Mouse (Mus musculus) liver, embryonic 13.5 days (tissue): ENCODE measurements around the gene Gm3336. TPM values are rescaled to one million over a fixed set of nuclear protein-coding genes. Genes with fewer than 3 reads are reported as not detected.

Experiments
- ATAC-seq: fragments of 200-750 bp; cut with Nextera tagmentation; 2 replicates; pipeline ENCODE4 v1.8.0; 2017; ENCODE audit warnings: low read depth, mild to moderate bottlenecking, moderate number of reproducible peaks, moderate library complexity
- DNase-seq: peaks from one replicate; pipeline ENCODE4 v3.0.0; 2022
- H3K27ac ChIP-seq: fragments of 300-500 bp; sonication (generic); 2 replicates; pipeline ENCODE4 v1.5.1; 2015; ENCODE audit warnings: moderate library complexity, mild to moderate bottlenecking, inconsistent platforms
- H3K27me3 ChIP-seq: fragments of 300-500 bp; sonication (generic); 2 replicates; pipeline ENCODE4 v1.6.1; 2015; ENCODE audit warnings: mild to moderate bottlenecking, inconsistent platforms
- H3K36me3 ChIP-seq: fragments of 300-500 bp; sonication (generic); 2 replicates; pipeline ENCODE4 v1.6.1; 2015; ENCODE audit warnings: mild to moderate bottlenecking, inconsistent platforms
- H3K4me1 ChIP-seq: fragments of 300-500 bp; sonication (generic); replicated peaks from 2 replicates; pipeline ENCODE4 v1.6.1; 2015; ENCODE audit warnings: inconsistent platforms
- H3K4me2 ChIP-seq: fragments of 300-500 bp; sonication (generic); 2 replicates; pipeline ENCODE4 v1.6.1; 2015; ENCODE audit warnings: inconsistent platforms, mild to moderate bottlenecking, moderate library complexity
- H3K4me3 ChIP-seq: fragments of 300-500 bp; sonication (generic); replicated peaks from 2 replicates; pipeline ENCODE4 v1.5.1; 2015; ENCODE audit warnings: mild to moderate bottlenecking, inconsistent platforms
- H3K9ac ChIP-seq: fragments of 300-500 bp; sonication (generic); 2 replicates; pipeline ENCODE4 v1.6.1; 2015; ENCODE audit warnings: mild to moderate bottlenecking, inconsistent platforms
- H3K9me3 ChIP-seq: fragments of 300-500 bp; sonication (generic); replicated peaks from 2 replicates; pipeline ENCODE4 v1.6.1; 2016; ENCODE audit warnings: inconsistent platforms
- WGBS: fragments of 180-500 bp; shearing (Covaris S2); methylation state at CpG from one replicate; pipeline ENCODE4 v1.1.7; 2015; ENCODE audit not compliant: insufficient replicate concordance; 5-methylcytosine and 5-hydroxymethylcytosine counted together
- polyA plus RNA-seq: library from polyadenylated mRNA; unstranded; fragments of >200 nt; fragmentation: Nextera tagmentation; extraction: Ambion mirVana; gene quantifications from 2 replicates; pipeline ENCODE4 v1.2.1, GENCODE M21; 2015

Gm3336 gene
- polyA plus RNA-seq, 1 experiment from 2014 or later: not detected

DNA sequence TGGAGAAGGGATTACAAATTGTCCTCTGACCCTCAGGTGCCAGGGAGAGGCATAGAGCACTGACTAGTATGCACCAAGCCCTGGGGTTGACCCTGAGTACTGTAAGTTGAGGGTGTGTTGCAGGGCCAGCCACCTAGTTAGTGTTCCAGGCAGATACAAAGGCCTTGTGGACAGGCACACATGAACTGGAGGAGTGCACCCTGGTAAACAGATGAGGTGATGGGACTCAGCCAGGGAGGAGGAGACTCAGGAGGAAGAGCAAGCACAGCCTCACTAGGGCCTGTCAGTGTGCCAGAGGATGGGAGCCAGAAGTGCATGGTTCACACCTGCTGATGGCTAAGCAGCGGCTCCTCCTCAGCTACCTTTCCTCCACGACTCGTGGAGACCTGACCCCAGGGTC, 38.3 kb upstream of the Gm3336 start:
- H3K4me2 ChIP-seq: no peak overlapping the region
- H3K27me3 ChIP-seq: peaks cover 9% of the 10 kb centered on the region
- H3K9ac ChIP-seq: no peak overlapping the region
- no peak for DNase-seq
- H3K27ac ChIP-seq: peak overlapping the region; percentile 32; the same call in 1 of the 2 replicates
- H3K4me3 ChIP-seq: no peak overlapping the region
- peaks cover 77% of the 10 kb centered on the region for H3K4me1 ChIP-seq
- no peaks in the 10 kb centered on the region for H3K9me3 ChIP-seq
- ATAC-seq: no peak
- H3K36me3 ChIP-seq: peaks cover 44% of the 10 kb centered on the region
- WGBS: 67% methylated on average over 3 of the region's 3 CpGs

DNA sequence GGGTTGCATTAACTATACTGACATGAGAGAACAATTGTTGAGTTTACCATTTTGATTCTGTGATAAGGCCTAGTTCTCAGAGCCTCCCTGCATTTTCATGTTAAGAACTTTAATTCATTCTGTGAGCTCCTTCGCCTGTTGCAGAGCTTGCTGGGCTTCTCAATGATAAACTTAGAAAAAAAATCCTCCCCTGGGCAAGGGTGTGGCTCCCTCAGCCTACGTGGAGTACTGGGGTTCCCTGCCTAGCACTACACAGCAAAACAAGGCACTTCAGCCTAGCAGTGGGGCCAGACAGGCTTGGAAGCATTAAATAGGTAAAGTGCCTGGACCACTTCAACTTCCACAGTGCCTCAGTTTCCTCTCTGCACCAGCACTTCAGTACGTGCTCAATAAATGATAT, 36.9 kb upstream of the Gm3336 start:
- 51% methylated on average over 3 of the region's 3 CpGs for WGBS
- no peak for DNase-seq
- Histone ChIP-seq H3K36me3 (peaks cover 39% of the 10 kb centered on the region), H3K9me3 (no peaks in the 10 kb centered on the region), H3K4me1 (peaks cover 63% of the 10 kb centered on the region), H3K27ac (peak overlapping the region; percentile 34; the same call in 1 of the 2 replicates), H3K4me3 (no peak overlapping the region), H3K4me2 (0 out of 2 replicates have a peak overlapping the region, but pooled peaks have one; percentile 6), H3K27me3 (peaks cover 12% of the 10 kb centered on the region), H3K9ac (no peak overlapping the region)
- ATAC-seq: peak; percentile 41; the same call in 1 of the 2 replicates

- peaks cover 55% of the 10 kb centered on the region for H3K4me1 ChIP-seq
- WGBS: 11% methylated on average over 19 of the region's 19 CpGs
- H3K36me3 ChIP-seq: peaks cover 32% of the 10 kb centered on the region
- H3K27ac ChIP-seq: peak overlapping the region; percentile 13; the same call in 1 of the 2 replicates
- H3K9me3 ChIP-seq: no peaks in the 10 kb centered on the region
- peaks cover 12% of the 10 kb centered on the region for H3K27me3 ChIP-seq
- 0 out of 2 replicates have a peak overlapping the region, but pooled peaks have one; percentile 6 for H3K4me3 ChIP-seq
- no peak for ATAC-seq
- no peak for DNase-seq
- H3K4me2 ChIP-seq: peak overlapping the region; percentile 36
- H3K9ac ChIP-seq: peak overlapping the region; percentile 50
These were observed 36.1 kb upstream of the Gm3336 start for GRCm38 (mm10) chr8:70682193-70682592.

DNA sequence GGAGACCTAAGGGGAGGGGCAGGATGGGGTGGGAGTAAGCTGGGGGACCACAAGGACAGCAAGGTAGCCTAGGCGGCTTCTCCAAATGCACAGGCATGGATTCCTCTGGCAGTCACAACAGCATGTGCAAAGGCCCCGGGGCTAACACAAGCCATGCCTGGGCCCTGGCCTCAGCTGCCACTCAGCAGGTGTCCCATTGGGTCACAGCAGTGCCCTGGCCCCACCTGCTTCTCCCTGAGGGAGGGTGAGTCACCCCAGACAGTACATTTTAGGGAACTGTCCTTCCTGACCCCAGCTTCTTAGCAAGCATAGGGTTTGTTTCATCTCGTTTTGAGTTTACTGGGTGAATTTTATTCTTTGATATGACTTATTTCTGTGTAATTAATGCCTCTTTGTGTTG, 35.7 kb upstream of the Gm3336 start:
- Histone ChIP-seq H3K4me2 (peak overlapping the region; percentile 36; the same call in 1 of the 2 replicates), H3K4me1 (peaks cover 50% of the 10 kb centered on the region), H3K4me3 (no peak overlapping the region), H3K27me3 (peaks cover 12% of the 10 kb centered on the region), H3K27ac (peak overlapping the region; percentile 13; the same call in 1 of the 2 replicates), H3K9ac (peak overlapping the region; percentile 50), H3K9me3 (no peaks in the 10 kb centered on the region), H3K36me3 (peaks cover 27% of the 10 kb centered on the region)
- ATAC-seq: no peak
- DNase-seq: no peak
- 61% methylated on average over 3 of the region's 3 CpGs for WGBS

- ATAC-seq (no peak), DNase-seq (no peak)
- Histone ChIP-seq H3K4me1 (peaks cover 34% of the 10 kb centered on the region), H3K4me3 (no peak overlapping the region), H3K4me2 (no peak overlapping the region), H3K36me3 (peaks cover 11% of the 10 kb centered on the region), H3K27me3 (peaks cover 16% of the 10 kb centered on the region), H3K9me3 (no peaks in the 10 kb centered on the region), H3K9ac (no peak overlapping the region), H3K27ac (no peak overlapping the region; the same call in 1 of the 2 replicates)
- 55% methylated on average over 7 of the region's 7 CpGs for WGBS
These were observed 34.1 kb upstream of the Gm3336 start for GRCm38 (mm10) chr8:70684291-70684690.

DNA sequence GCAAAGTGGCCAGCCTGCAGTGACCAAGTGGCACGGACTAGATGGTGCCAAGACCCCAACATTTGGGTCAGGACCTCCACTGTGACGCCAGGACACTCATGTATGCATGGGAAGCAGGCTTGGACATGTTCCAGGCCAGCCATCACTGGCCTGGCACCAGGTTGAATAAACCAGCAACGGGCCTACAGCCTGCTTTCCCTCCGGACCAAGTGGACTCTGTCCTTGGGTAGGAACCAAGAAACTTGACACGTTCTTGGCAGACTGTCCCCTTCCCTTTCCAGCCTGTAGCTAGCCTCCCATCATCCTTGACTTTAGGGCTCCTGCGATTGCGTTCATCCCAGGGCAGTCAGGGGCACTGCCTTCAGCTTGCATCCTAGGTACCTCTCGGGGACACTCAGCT, 30.8 kb upstream of the Gm3336 start:
- no peak for DNase-seq
- no peaks in the 10 kb centered on the region for H3K9me3 ChIP-seq
- ATAC-seq: no peak
- peaks cover 19% of the 10 kb centered on the region for H3K27me3 ChIP-seq
- 75% methylated on average over 8 of the region's 8 CpGs for WGBS
- H3K4me1 ChIP-seq: peaks cover 16% of the 10 kb centered on the region
- H3K36me3 ChIP-seq: no peaks in the 10 kb centered on the region
- no peak overlapping the region for H3K4me3 ChIP-seq
- H3K4me2 ChIP-seq: no peak overlapping the region
- H3K9ac ChIP-seq: no peak overlapping the region
- H3K27ac ChIP-seq: no peak overlapping the region

GRCm38 (mm10) chr8:70688136-70688535, 30.2 kb upstream of the Gm3336 start:
- H3K36me3 ChIP-seq: no peaks in the 10 kb centered on the region
- DNase-seq: no peak
- no peak overlapping the region for H3K27ac ChIP-seq
- H3K9me3 ChIP-seq: no peaks in the 10 kb centered on the region
- 78% methylated on average over 3 of the region's 3 CpGs for WGBS
- peaks cover 14% of the 10 kb centered on the region for H3K4me1 ChIP-seq
- H3K27me3 ChIP-seq: peaks cover 18% of the 10 kb centered on the region
- H3K4me2 ChIP-seq: no peak overlapping the region
- no peak for ATAC-seq
- H3K4me3 ChIP-seq: no peak overlapping the region
- no peak overlapping the region for H3K9ac ChIP-seq

- Histone ChIP-seq H3K4me2 (no peak overlapping the region), H3K4me1 (peaks cover 29% of the 10 kb centered on the region), H3K4me3 (no peak overlapping the region), H3K27ac (no peak overlapping the region), H3K9me3 (no peaks in the 10 kb centered on the region), H3K9ac (no peak overlapping the region), H3K36me3 (no peaks in the 10 kb centered on the region), H3K27me3 (peaks cover 13% of the 10 kb centered on the region)
- DNase-seq (no peak), ATAC-seq (no peak)
- WGBS: 63% methylated on average over 5 of the region's 5 CpGs
These were observed 28.4 kb upstream of the Gm3336 start for GRCm38 (mm10) chr8:70689892-70690390.

- no peaks in the 10 kb centered on the region for H3K36me3 ChIP-seq
- peaks cover 42% of the 10 kb centered on the region for H3K4me1 ChIP-seq
- ATAC-seq (no peak), DNase-seq (no peak)
- peaks cover 8% of the 10 kb centered on the region for H3K27me3 ChIP-seq
- H3K4me3 ChIP-seq: no peak overlapping the region
- H3K27ac ChIP-seq: no peak overlapping the region
- H3K9ac ChIP-seq: no peak overlapping the region
- H3K9me3 ChIP-seq: no peaks in the 10 kb centered on the region
- 78% methylated on average over 4 of the region's 4 CpGs for WGBS
- 0 out of 2 replicates have a peak overlapping the region, but pooled peaks have one; percentile 52 for H3K4me2 ChIP-seq
These were observed 27.1 kb upstream of the Gm3336 start for GRCm38 (mm10) chr8:70691230-70691629.

GRCm38 (mm10) chr8:70691727-70692231, 26.6 kb upstream of the Gm3336 start:
- peak overlapping the region; percentile 52 for H3K4me2 ChIP-seq
- 8% methylated on average over 19 of the region's 20 CpGs for WGBS
- peaks cover 47% of the 10 kb centered on the region for H3K4me1 ChIP-seq
- H3K9ac ChIP-seq: peak overlapping the region; percentile 30; the same call in 1 of the 2 replicates
- no peaks in the 10 kb centered on the region for H3K9me3 ChIP-seq
- H3K4me3 ChIP-seq: peak overlapping the region; percentile 14
- no peaks in the 10 kb centered on the region for H3K36me3 ChIP-seq
- no peak overlapping the region for H3K27ac ChIP-seq
- H3K27me3 ChIP-seq: peaks cover 8% of the 10 kb centered on the region
- ATAC-seq (no peak), DNase-seq (no peak)

DNA sequence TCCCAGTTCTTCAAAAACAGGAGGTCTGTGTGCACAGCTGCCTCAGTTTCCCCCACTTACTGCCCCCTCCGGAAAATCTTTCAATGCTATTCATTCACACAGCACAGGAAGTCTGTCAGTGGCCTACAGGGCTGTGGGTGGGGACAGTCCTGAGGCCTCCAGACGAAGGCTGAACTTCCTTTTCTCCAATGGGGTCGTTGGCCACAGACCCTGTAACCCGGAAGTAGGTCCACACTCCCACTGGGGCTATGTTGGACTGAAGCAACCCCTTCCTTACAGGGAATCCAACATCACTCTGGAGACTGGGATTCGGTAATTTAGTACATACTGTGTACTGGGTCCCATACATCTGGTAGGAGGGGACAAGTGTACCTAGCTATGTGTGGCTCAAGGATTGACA, 24.7 kb upstream of the Gm3336 start:
- Histone ChIP-seq H3K9ac (no peak overlapping the region), H3K4me1 (peaks cover 61% of the 10 kb centered on the region), H3K27ac (peak overlapping the region; percentile 2; the same call in 1 of the 2 replicates), H3K36me3 (no peaks in the 10 kb centered on the region), H3K4me3 (no peak overlapping the region), H3K4me2 (no peak overlapping the region), H3K27me3 (peaks cover 5% of the 10 kb centered on the region), H3K9me3 (no peaks in the 10 kb centered on the region)
- ATAC-seq (no peak), DNase-seq (no peak)
- 22% methylated on average over 5 of the region's 5 CpGs for WGBS
